14 mouse cellular contexts compared by ENCODE assay signal in genomic region chr1:89673686-89674085, GRCm38 (mm10).
DNase-seq lines count a peak whose midpoint lies in the region; ATAC-seq and TF ChIP-seq lines count a peak whose summit lies in the region.
"Had no signal": no experiment of that assay in that cellular context is flagged by ENCODE, and none has a peak within 500 bp of the region (broad histone marks: within the 10 kb centered on the region; RNA-seq: fewer than 3 reads in every experiment).

No protein-coding gene starts in this region.

- no peak overlapping the region for H3K9ac ChIP-seq in stomach, postnatal 0 days (ENCODE audit: low read length)
- H3K9ac ChIP-seq: forebrain, embryonic 13.5 days; liver, embryonic 13.5 days had no signal

- H3K4me3 ChIP-seq in layer of hippocampus, adult 2 months = no peak overlapping the region
- H3K4me3 ChIP-seq in stomach, postnatal 0 days (ENCODE audit: low read depth, low read length) = no peak overlapping the region
- H3K4me3 ChIP-seq: forebrain, embryonic 13.5 days; hindbrain, embryonic 10.5 days; liver, embryonic 13.5 days had no signal

- H3K4me2 ChIP-seq in stomach, postnatal 0 days (replicated peaks; ENCODE audit: low read depth) = no peak overlapping the region
- H3K4me2 ChIP-seq: forebrain, embryonic 13.5 days; liver, embryonic 13.5 days had no signal

- DNase-seq in embryo, embryonic 10.5 days (ENCODE audit: low spot score) = peak; percentile 41
- DNase-seq in embryo, embryonic 9.5 days (ENCODE audit: extremely low spot score) = no peak
- no peak for DNase-seq in layer of hippocampus, adult 2 months (ENCODE audit: low spot score in 2 of 2)
- no peak for DNase-seq in layer of hippocampus, adult 11-12 months (ENCODE audit: low spot score)
- DNase-seq in right cerebral cortex, postnatal 14 days = peak; percentile 30
- DNase-seq in right cerebral cortex, postnatal 25 days = no peak
- DNase-seq in stomach, postnatal 0 days (ENCODE audit: low spot score) = no peak
- no peak for DNase-seq in thymus, postnatal 4 days
- DNase-seq: cerebellum, postnatal 36 days; heart, adult 18-20 months; liver, embryonic 13.5 days; thymus, postnatal 25 days had no signal

- H3K27me3 ChIP-seq in stomach, postnatal 0 days (ENCODE audit: control insufficient read depth, insufficient read depth, low read length) = no peaks in the 10 kb centered on the region
- H3K27me3 ChIP-seq: liver, embryonic 13.5 days had no signal

- peaks cover 14% of the 10 kb centered on the region; the same call in 1 of the 2 replicates for H3K36me3 ChIP-seq in stomach, postnatal 0 days (ENCODE audit: control insufficient read depth, insufficient read depth, low read length)

- H3K27ac ChIP-seq in layer of hippocampus, adult 2 months = no peak overlapping the region
- H3K27ac ChIP-seq in stomach, postnatal 0 days (replicated peaks) = no peak overlapping the region
- H3K27ac ChIP-seq: forebrain, embryonic 13.5 days; hindbrain, embryonic 10.5 days; liver, embryonic 13.5 days had no signal

- no peaks in the 10 kb centered on the region for H3K4me1 ChIP-seq in stomach, postnatal 0 days (replicated peaks; ENCODE audit: control insufficient read depth, insufficient read depth)
- H3K4me1 ChIP-seq: liver, embryonic 13.5 days had no signal

- no peaks in the 10 kb centered on the region for H3K9me3 ChIP-seq in stomach, postnatal 0 days (ENCODE audit: control insufficient read depth, low read length)
- H3K9me3 ChIP-seq: hindbrain, embryonic 10.5 days; liver, embryonic 13.5 days had no signal

- WGBS in stomach, postnatal 0 days = 79% methylated on average over 3 of the region's 3 CpGs

- TF ChIP-seq EP300 in stomach, postnatal 0 days (optimal IDR thresholded peaks at IDR 0.05) = no peak

- no peak for ATAC-seq in stomach, postnatal 0 days (ENCODE audit: low FRiP score, low TSS enrichment)
- ATAC-seq: forebrain, embryonic 13.5 days had no signal

- TF ChIP-seq CTCF in layer of hippocampus, adult 2 months (conservative IDR thresholded peaks at IDR 0.05) = peak; percentile 66
- TF ChIP-seq CTCF in stomach, postnatal 0 days (IDR thresholded peaks at IDR 0.05; ENCODE audit: low read depth) = peak; percentile 53

Comparison
In these comparisons a context has a peak if more than half of its experiments do, and no peak if none do; other contexts are left out.
1. DNase-seq: peak in embryo, embryonic 10.5 days (single experiment) and right cerebral cortex, postnatal 14 days (single experiment); none in embryo, embryonic 9.5 days (single experiment), layer of hippocampus, adult 2 months (0 of 2), layer of hippocampus, adult 11-12 months (single experiment), right cerebral cortex, postnatal 25 days (single experiment), stomach, postnatal 0 days (single experiment) and thymus, postnatal 4 days (single experiment).